Mouse (Mus musculus) lung, adult 2 months (tissue): ENCODE data around the gene Cd81.

ENCODE experiments used
- CTCF ChIP-seq: fragments of 200-500 bp; IDR thresholded peaks from 2 replicates; pipeline ENCODE4 v1.5.1; 2011; ENCODE audit warnings: mild to moderate bottlenecking, low read length, control low read depth; ENCODE audit not compliant: insufficient read depth
- POLR2A ChIP-seq: fragments of 200-500 bp; IDR thresholded peaks from 2 replicates; pipeline ENCODE4 v1.6.1; 2011; ENCODE audit warnings: low read depth, mild to moderate bottlenecking, control low read depth, low read length, borderline replicate concordance; ENCODE audit errors: extremely low read depth

- no peak for TF ChIP-seq CTCF
- no peak for TF ChIP-seq POLR2A
Observed at GRCm38 (mm10) chr7:143015755-143016423, 36.6 kb upstream of the Cd81 start.
